Mouse (Mus musculus): Measurements from ENCODE around the gene 2310034G01Rik.

The 2310034G01Rik gene

DNA sequence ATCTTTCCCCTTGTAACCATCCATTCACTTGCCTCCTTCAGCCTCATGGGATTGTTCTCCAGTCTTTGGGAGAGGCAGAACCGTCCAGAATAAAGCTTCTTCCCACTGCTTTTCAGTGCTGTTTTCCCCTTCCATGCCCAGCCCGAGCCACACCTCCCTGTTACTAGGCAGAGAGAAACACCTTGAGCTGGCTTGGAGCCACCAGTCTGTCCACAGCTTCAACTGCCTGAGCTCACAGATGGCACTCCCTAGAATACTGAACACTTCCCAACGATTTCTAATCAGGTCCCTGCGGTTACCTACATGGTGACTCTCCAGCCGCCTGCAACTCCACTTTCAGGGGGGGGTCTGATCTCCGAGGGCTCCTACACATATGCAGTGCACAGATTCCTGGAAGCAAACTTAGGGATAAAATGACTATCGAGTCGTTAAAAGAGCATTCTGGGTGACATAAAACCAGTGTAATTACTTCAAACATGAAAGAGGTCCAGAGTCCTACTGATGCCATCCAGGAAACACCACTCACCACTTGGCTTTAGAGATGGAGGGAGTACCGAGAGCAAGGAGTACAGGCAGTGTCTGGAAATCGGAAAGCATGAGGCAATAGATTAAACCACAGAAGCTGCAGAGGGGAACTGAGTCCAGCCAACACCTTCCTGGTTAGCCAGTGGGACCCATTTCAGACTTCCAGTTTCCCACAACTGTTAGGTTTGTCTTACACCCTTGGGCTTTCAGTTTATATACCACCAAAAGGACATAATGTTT lies at the start of gene 2310034G01Rik:
Gene 2310034G01Rik (minus strand): TSS at position 135 of the 765 bp plus-strand sequence.
- no peak for DNase-seq (ENCODE audit: low spot score in 2 of 2)

- no peak for DNase-seq (ENCODE audit: low spot score in 2 of 2)
Measured at GRCm38 (mm10) chr19:46399886-46400285, 49.8 kb upstream of the 2310034G01Rik start.

GRCm38 (mm10) chr19:46399372-46399771 lies 49.3 kb upstream of the 2310034G01Rik start:
- DNase-seq (ENCODE audit: low spot score in 2 of 2) = no peak

DNA sequence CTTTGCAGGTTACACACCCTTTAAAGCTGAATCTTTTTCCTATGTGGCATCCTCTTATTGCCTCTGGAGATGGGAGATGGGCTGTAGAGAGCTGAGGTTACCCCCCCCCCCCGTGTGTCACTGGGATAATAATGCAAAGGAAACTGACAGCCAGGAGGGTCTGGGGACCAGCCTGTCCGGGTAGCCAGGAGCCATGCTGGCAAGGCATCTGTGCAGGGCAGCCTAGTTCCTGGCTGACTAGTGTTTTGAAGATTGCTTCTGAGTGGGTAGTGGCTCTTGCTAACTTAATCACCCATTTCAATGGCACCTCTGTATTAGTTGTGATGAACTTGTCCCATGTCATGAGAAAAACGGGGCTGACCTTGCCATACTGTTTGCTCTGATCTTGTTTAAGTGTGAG lies 48.3 kb upstream of the 2310034G01Rik start:
- no peak for DNase-seq (ENCODE audit: low spot score in 2 of 2)

GRCm38 (mm10) chr19:46397436-46398001 lies 47.4 kb upstream of the 2310034G01Rik start:
- DNase-seq (ENCODE audit: low spot score in 2 of 2) = no peak

DNA sequence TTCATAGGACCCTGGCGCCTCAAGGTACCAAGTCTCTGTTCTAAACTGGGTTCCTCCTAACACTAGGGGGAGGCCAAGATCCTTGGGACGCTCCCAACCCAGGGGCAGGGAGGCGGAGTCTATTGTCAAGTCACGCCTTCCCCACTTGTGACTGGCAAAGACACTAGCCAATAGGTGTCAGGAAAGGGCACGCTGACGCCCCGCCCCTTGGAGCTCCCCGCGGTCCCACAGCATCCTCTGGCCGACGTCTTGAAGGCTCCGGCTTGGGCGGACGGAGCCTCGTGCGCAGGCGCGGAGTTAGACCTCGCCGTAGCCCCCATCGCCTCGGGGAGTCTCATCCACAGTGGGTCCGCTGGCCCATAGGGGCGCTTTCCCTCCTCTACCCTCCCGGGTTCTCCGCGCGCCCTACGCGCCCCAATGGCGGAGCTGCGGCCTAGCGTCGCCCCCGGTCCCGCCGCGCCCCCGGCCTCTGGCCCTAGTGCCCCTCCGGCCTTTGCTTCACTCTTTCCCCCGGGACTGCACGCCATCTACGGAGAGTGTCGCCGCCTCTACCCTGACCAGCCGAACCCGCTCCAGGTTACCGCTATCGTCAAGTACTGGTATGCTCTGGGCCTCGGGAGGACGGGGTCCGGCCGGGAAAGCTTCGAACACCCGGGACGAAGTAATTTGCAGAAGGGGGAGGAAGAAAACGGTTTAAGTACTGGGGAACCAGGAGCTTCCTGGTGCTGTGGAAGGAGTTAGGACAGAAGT lies 46.8 kb upstream of the 2310034G01Rik start, which contains the start of gene Sufu:
Gene Sufu (plus strand): TSS at position 211 of the 750 bp plus-strand sequence.
- DNase-seq (ENCODE audit: low spot score in 2 of 2) = peak; percentile 99

GRCm38 (mm10) chr19:46396109-46396508 lies 46.0 kb upstream of the 2310034G01Rik start:
- DNase-seq (ENCODE audit: low spot score in 2 of 2) = no peak

- DNase-seq (ENCODE audit: low spot score in 2 of 2) = peak; percentile 97 to 99
Measured at GRCm38 (mm10) chr19:46395109-46396009, 45.3 kb upstream of the 2310034G01Rik start, which contains the start of gene Actr1a. Actr1a (minus strand) TSS chr19:46395748.

GRCm38 (mm10) chr19:46394712-46395108 lies 44.6 kb upstream of the 2310034G01Rik start:
- DNase-seq (ENCODE audit: low spot score in 2 of 2) = no peak

DNA sequence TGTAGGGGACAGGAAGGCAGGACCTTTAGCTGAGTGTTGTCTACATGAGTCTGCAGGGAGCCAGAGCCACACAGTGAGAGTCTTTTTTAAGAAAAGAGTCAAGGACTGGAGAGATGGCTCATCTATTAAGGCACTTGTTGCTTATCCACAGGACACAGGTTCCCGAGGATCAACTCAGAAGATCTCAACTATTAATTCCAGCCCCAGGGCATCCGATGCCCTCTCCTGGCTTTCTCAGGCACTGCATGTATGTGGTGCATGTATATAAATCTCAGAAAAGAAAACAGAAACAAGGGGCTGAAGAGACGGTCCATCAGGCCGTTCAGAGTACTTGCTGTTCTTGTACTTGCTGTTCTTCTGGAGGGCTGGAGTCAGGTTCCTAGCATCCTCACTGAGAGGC lies 41.9 kb upstream of the 2310034G01Rik start:
- no peak for DNase-seq (ENCODE audit: low spot score in 2 of 2)

- DNase-seq (ENCODE audit: low spot score in 2 of 2) = no peak
Measured at GRCm38 (mm10) chr19:46389872-46390271, 39.8 kb upstream of the 2310034G01Rik start.

DNA sequence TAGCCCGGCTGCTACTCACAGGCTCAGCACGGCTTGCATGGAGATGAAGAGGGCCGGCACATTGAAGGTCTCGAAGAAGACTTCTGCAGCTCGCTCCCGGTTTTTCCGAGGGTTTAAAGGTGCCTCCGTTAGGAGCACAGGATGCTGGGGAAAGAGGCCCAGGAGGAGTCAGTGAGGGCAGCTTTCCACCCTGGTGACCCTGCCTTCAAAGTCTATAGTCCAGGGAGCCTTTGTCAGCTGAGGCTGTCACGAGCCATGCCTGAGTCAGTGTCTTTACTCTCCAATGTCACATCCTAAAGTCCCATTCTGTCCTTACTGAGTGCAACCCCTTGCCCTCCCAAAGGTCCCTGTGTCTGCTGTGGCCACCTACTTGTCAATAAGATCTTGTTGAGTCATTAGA lies 32.2 kb upstream of the 2310034G01Rik start:
- DNase-seq (ENCODE audit: low spot score in 2 of 2) = no peak

DNA sequence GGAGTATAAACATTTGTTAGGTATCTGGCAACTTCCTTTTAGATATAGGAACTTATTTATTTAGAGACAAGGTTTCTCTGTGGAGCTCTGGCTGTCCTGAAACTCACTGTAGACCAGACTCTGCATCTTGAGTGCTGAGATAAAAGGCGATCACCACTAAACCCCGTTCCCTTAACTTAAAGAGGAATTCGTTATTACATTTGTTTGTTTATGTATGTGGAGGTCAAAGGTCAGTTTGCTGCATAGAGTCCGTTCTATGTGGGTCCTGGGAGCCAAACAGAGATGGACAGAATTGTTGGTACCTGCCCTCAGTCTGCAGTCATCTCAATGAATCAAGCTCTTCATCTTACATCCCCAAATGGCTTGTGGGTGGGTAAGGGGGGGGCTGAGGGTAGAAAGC lies 25.8 kb upstream of the 2310034G01Rik start:
- DNase-seq (ENCODE audit: low spot score in 2 of 2) = no peak

GRCm38 (mm10) chr19:46375489-46375888 lies 25.4 kb upstream of the 2310034G01Rik start:
- DNase-seq (ENCODE audit: low spot score in 2 of 2) = no peak

GRCm38 (mm10) chr19:46374477-46375088 lies 24.5 kb upstream of the 2310034G01Rik start:
- no peak for DNase-seq (ENCODE audit: low spot score in 2 of 2)

DNA sequence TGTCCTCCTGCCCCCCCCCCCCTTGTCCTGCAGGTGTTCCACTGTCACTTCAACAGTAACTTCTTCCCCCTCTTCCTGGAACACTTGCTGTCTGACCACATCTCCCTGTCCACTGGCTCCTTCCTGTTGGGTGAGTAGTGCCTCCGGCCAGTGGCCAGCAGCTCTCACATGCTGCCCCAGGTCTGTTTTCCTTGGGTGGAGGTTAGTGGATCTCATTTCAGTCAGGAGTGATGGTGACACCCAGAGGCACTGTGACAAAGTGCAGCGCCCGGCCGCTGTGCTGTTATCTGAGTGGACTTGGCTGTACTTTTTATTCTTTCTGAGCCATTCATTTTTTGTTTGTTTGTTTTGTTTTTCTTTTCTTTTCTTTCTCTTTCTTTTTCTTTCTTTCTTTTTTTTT lies 19.1 kb upstream of the 2310034G01Rik start:
- DNase-seq (ENCODE audit: low spot score in 2 of 2) = peak; percentile 43 to 75

DNA sequence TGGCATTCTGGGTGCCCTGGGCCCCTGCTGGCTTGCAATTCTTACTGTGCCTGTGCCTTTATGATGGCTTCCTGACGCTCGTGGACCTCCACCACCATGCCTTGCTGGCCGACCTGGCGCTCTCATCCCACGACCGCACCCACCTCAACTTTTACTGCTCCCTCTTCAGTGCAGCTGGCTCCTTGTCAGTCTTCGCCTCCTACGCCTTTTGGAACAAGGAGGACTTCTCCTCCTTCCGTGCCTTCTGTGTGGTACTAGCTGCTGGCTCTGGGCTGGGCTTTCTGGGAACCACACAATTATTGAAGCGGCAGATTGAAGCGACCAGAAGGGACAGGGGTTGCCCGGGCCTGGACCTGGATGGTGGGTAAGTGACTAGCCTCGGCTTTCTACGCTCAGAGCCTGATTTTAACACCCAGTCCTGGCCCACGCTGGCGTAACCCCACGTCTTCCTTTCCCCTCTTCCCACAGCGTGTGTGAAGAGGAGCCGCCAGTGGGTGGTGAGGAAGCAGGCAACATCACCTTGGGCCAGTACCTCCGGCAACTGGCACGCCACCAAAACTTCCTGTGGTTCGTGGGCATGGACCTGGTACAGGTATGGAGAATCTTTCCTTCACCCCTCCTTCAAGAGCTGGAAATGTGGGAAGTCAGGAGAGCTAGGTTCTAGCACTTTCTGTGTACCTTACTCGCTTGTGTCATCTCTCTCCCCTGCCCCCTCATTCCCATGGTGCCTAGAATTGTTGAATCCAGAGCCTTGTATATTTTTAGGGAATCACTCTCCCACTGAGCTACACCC lies 17.9 kb upstream of the 2310034G01Rik start:
- DNase-seq (ENCODE audit: low spot score in 2 of 2) = no peak

DNA sequence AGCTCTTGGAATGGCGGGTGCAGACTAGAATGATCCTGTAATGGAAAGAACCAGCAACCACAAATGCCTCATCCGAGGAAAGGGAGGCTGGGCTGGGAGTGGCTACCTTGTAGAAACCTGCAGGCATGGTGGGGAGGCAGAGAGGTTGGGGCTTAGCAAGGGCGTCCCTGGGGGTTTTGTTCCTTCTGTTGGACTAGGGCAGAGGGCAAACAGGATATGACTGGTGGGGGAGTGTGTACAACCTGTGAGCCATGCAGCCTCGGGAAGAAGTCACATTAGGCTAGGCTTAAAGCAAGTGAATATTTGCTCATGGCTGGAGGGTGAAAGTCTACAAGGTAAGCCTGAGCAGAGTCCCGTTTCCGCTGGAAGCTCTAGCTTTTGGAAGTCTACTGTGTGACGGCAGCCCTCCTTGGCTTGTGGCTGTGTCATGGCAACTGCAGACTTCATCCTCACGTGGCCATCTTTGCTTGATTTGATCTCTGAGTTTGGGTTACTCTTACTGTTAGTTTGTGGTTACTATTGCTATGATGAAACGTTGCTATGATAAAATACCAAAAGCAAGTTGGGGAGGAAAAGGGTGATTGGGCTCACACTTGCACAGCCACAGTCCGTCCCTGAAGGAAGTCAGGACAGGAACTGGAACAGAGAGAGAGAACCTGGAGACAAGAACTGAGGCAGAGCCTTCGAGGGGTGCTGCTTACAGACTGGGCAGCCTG lies 13.3 kb upstream of the 2310034G01Rik start:
- DNase-seq (ENCODE audit: low spot score in 2 of 2) = no peak

DNA sequence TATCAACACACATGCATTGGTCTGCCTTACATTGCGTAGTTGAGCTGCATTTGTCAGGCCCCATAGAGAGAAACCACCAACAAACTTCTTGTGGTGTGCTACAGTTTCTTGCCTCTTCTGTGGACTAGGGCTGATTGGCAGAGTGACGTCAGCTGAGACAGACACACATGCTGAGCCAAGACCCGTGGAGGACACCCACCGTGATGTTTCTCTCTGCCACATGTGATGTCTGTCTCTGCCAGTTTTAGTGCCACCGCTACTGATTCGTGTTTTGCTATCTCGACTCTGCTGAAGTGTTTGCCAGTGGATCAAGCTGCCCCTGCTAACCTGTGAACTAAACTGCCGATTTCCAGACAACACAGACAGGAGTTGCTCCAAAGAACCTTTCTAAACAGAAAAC lies 12.0 kb upstream of the 2310034G01Rik start:
- DNase-seq (ENCODE audit: low spot score in 2 of 2) = no peak

- no peak for DNase-seq (ENCODE audit: low spot score in 2 of 2)
Measured at GRCm38 (mm10) chr19:46358381-46358780, 8.3 kb upstream of the 2310034G01Rik start.

All from spleen, postnatal 4 days (tissue).